ENCODE assay signal across 8 mouse cellular contexts in genomic region chr7:45872624-45873023, GRCm38 (mm10). TPM values are rescaled to one million over a fixed set of nuclear protein-coding genes. Genes with fewer than 3 reads are reported as not detected.
A peak's percentile ranks its signal among the peaks of the same experiment; 100 is the strongest.
DNase-seq lines count a peak whose midpoint lies in the region; ATAC-seq and TF ChIP-seq lines count a peak whose summit lies in the region.

TSS of gene Kdelr1 (plus strand) at chr7:45872772.

- H3K27ac ChIP-seq in bone marrow, adult 2 months (ENCODE audit: control insufficient read depth, insufficient read depth, low read depth, low read length, poor library complexity), result peak within 1 kb of the TSS; percentile 82
- peak within 1 kb of the TSS; percentile 93 for H3K27ac ChIP-seq in embryonic facial prominence, embryonic 15.5 days (replicated peaks)
- H3K27ac ChIP-seq in kidney, embryonic 14.5 days (ENCODE audit: low read depth, low read length), result peak within 1 kb of the TSS; percentile 85
- H3K27ac ChIP-seq in limb, embryonic 15.5 days, result peak within 1 kb of the TSS; percentile 94

- 0% methylated on average over 18 of the region's 18 CpGs for WGBS in bone marrow, adult 2 months
- WGBS in embryonic facial prominence, embryonic 15.5 days, result under 1% methylated on average over 18 of the region's 18 CpGs
- WGBS in kidney, embryonic 14.5 days, result under 1% methylated on average over 18 of the region's 18 CpGs
- under 1% methylated on average over 18 of the region's 18 CpGs for WGBS in limb, embryonic 15.5 days

- TF ChIP-seq POLR2A in bone marrow, adult 2 months (IDR thresholded peaks at IDR 0.05; ENCODE audit: borderline replicate concordance, control insufficient read depth, low read depth, low read length), result peak; percentile 74; the same call in 1 of the 2 replicates

- H3K4me1 ChIP-seq in bone marrow, adult 2 months (ENCODE audit: control insufficient read depth, insufficient read depth, low read length), result peaks cover 2% of the 10 kb centered on the region; the same call in 1 of the 2 replicates
- H3K4me1 ChIP-seq in embryonic facial prominence, embryonic 15.5 days, result peaks cover 51% of the 10 kb centered on the region
- peaks cover 33% of the 10 kb centered on the region for H3K4me1 ChIP-seq in kidney, embryonic 14.5 days (ENCODE audit: control insufficient read depth, insufficient read depth, low read length)
- peaks cover 58% of the 10 kb centered on the region for H3K4me1 ChIP-seq in limb, embryonic 15.5 days

- peaks cover 38% of the 10 kb centered on the region for H3K36me3 ChIP-seq in embryonic facial prominence, embryonic 15.5 days
- peaks cover 34% of the 10 kb centered on the region for H3K36me3 ChIP-seq in kidney, embryonic 14.5 days (ENCODE audit: control insufficient read depth, insufficient read depth, low read length)
- H3K36me3 ChIP-seq in limb, embryonic 15.5 days, result peaks cover 35% of the 10 kb centered on the region

- peaks cover 28% of the 10 kb centered on the region for H3K27me3 ChIP-seq in embryonic facial prominence, embryonic 15.5 days
- peaks cover 32% of the 10 kb centered on the region for H3K27me3 ChIP-seq in kidney, embryonic 14.5 days (ENCODE audit: control insufficient read depth, insufficient read depth, low read length)
- H3K27me3 ChIP-seq in limb, embryonic 15.5 days, result peaks cover 45% of the 10 kb centered on the region

- DNase-seq in 416B (ENCODE audit: low read depth), result peak; percentile 86
- peak; percentile 83 to 89 for DNase-seq in heart, adult 9 months (ENCODE audit: low spot score in 2 of 2)
- peak; percentile 52 to 79 for DNase-seq in monocyte, adult 2 months (ENCODE audit: low read depth in 1 of 2, low spot score in 2 of 2)
- DNase-seq in spleen, postnatal 36 days (ENCODE audit: low spot score in 2 of 2), result peak; percentile 85 to 88

- H3K4me2 ChIP-seq in embryonic facial prominence, embryonic 15.5 days (replicated peaks), result peak within 1 kb of the TSS; percentile 80
- H3K4me2 ChIP-seq in kidney, embryonic 14.5 days (replicated peaks; ENCODE audit: low read depth, low read length), result peak within 1 kb of the TSS; percentile 85
- H3K4me2 ChIP-seq in limb, embryonic 15.5 days, result peak within 1 kb of the TSS; percentile 85

- peak; percentile 99 for TF ChIP-seq CTCF in bone marrow, adult 2 months (IDR thresholded peaks at IDR 0.05; ENCODE audit: control insufficient read depth, insufficient read depth, low read length)

- peak within 1 kb of the TSS; percentile 97 for H3K9ac ChIP-seq in embryonic facial prominence, embryonic 15.5 days
- peak within 1 kb of the TSS; percentile 95 for H3K9ac ChIP-seq in kidney, embryonic 14.5 days (ENCODE audit: low read depth, low read length)
- H3K9ac ChIP-seq in limb, embryonic 15.5 days, result peak within 1 kb of the TSS; percentile 97

- ATAC-seq in embryonic facial prominence, embryonic 15.5 days (ENCODE audit: insufficient number of reproducible peaks, low FRiP score, low TSS enrichment, low read depth), result peak; percentile 82
- ATAC-seq in kidney, embryonic 14.5 days (ENCODE audit: low FRiP score, low TSS enrichment), result peak; percentile 79
- peak; percentile 66 for ATAC-seq in limb, embryonic 15.5 days (ENCODE audit: insufficient number of reproducible peaks, low FRiP score, low TSS enrichment, low read depth)

- H3K9me3 ChIP-seq in embryonic facial prominence, embryonic 15.5 days (replicated peaks), result no peaks in the 10 kb centered on the region
- H3K9me3 ChIP-seq in kidney, embryonic 14.5 days (ENCODE audit: control insufficient read depth, low read length), result no peaks in the 10 kb centered on the region
- H3K9me3 ChIP-seq in limb, embryonic 15.5 days, result no peaks in the 10 kb centered on the region

- peak within 1 kb of the TSS; percentile 91 for H3K4me3 ChIP-seq in bone marrow, adult 2 months (replicated peaks; ENCODE audit: control insufficient read depth, low read depth, low read length)
- peak within 1 kb of the TSS; percentile 81 for H3K4me3 ChIP-seq in embryonic facial prominence, embryonic 15.5 days (replicated peaks)
- peak within 1 kb of the TSS; percentile 84 for H3K4me3 ChIP-seq in kidney, embryonic 14.5 days (ENCODE audit: low read length)
- H3K4me3 ChIP-seq in limb, embryonic 15.5 days, result peak within 1 kb of the TSS; percentile 83

RNA-seq across cellular contexts. Expression of gene Kdelr1, which starts in this region (rescaled TPM):
- 47.0 and 69.2 TPM in 2 replicates for polyA plus RNA-seq in bone marrow, adult 2 months (2011; ENCODE audit: insufficient read depth, insufficient read length, low replicate concordance, missing spikeins)
- 83.7 and 98.4 TPM in 2 replicates for polyA plus RNA-seq in embryonic facial prominence, embryonic 15.5 days (2015; fragmentation: Nextera tagmentation; extraction: Ambion mirVana)
- 145 and 184 TPM in 2 replicates for polyA plus RNA-seq in kidney, embryonic 14.5 days (2014; fragmentation: Nextera tagmentation; extraction: Ambion mirVana)
- polyA plus RNA-seq in limb, embryonic 15.5 days (2015; fragmentation: Nextera tagmentation; extraction: Ambion mirVana), result 79.4 and 97.8 TPM in 2 replicates

Comparison
In these comparisons a context has a peak if more than half of its experiments do, and no peak if none do; other contexts are left out.
1. Peak in every context shown above with its lines: DNase-seq, ATAC-seq, H3K4me3 ChIP-seq and H3K27ac ChIP-seq.